Mouse (Mus musculus) midbrain, embryonic 12.5 days (tissue): ENCODE results near the gene Gm1673. TPM values are rescaled to one million over a fixed set of nuclear protein-coding genes. Genes with fewer than 3 reads are reported as not detected.
A peak's percentile ranks its signal among the peaks of the same experiment; 100 is the strongest.

Experiments
- ATAC-seq: fragments of 200-750 bp; cut with Nextera tagmentation; 2 replicates; pipeline ENCODE4 v1.8.0; 2017; ENCODE audit warnings: low read depth, moderate TSS enrichment, moderate library complexity; ENCODE audit not compliant: low FRiP score
- H3K27ac ChIP-seq: fragments of 300-500 bp; sonication (generic); replicated peaks from 2 replicates; pipeline ENCODE4 v1.5.1; 2016; ENCODE audit warnings: mild to moderate bottlenecking
- H3K27me3 ChIP-seq: fragments of 300-500 bp; sonication (generic); 2 replicates; pipeline ENCODE4 v1.6.1; 2016; ENCODE audit warnings: mild to moderate bottlenecking
- H3K36me3 ChIP-seq: fragments of 300-500 bp; sonication (generic); 2 replicates; pipeline ENCODE4 v1.6.1; 2016
- H3K4me1 ChIP-seq: fragments of 300-500 bp; sonication (generic); 2 replicates; pipeline ENCODE4 v1.6.1; 2016
- H3K4me2 ChIP-seq: fragments of 300-500 bp; sonication (generic); replicated peaks from 2 replicates; pipeline ENCODE4 v1.6.1; 2016; ENCODE audit warnings: mild to moderate bottlenecking, moderate library complexity
- H3K4me3 ChIP-seq: fragments of 300-500 bp; sonication (generic); 2 replicates; pipeline ENCODE4 v1.5.1; 2016; ENCODE audit warnings: mild to moderate bottlenecking
- H3K9ac ChIP-seq: fragments of 300-500 bp; sonication (generic); replicated peaks from 2 replicates; pipeline ENCODE4 v1.6.1; 2016; ENCODE audit warnings: mild to moderate bottlenecking, moderate library complexity
- H3K9me3 ChIP-seq: fragments of 300-500 bp; sonication (generic); 2 replicates; pipeline ENCODE4 v1.6.1; 2016; ENCODE audit warnings: mild to moderate bottlenecking
- WGBS: fragments of 180-500 bp; shearing (Covaris S2); methylation state at CpG from one replicate; pipeline ENCODE4 v1.1.7; 2016; 5-methylcytosine and 5-hydroxymethylcytosine counted together
- polyA plus RNA-seq: library from polyadenylated mRNA; unstranded; fragments of >200 nt; fragmentation: Nextera tagmentation; extraction: Ambion mirVana; gene quantifications from 2 replicates; pipeline ENCODE4 v1.2.1, GENCODE M21; 2016

The Gm1673 gene
- polyA plus RNA-seq, 1 experiment from 2014 or later = 400 TPM

DNA sequence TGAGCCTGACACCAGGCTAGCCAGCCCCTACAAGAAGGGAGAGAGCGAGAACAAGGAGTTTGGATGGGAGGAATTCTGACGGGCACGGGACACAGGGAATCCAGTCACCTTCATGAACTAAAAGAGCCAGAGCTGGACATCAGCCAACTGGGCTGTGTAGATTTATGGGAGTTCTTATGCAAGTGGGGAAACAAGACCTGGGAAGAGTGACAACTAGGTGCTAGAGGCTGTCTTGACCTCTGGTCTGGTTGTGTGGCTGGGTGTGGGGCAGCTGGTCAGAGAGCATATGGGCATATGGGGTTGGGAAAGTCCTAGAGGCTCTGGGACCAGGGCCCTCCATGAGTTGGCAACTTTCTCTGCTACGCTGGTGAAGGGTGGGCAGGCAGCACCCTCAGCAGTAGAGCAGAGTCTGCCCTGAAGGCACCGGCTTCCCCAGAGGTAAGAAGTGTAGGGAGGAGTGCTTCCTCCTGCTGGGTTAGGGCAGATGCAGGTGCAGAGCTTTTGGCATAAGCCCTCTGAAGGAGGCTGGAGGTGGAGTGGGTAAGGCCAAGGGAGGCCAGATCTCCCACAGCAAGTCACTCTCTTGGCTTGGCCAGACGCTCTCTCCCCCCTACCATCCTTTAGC, 16.3 kb downstream of the Gm1673 start:
- no peak for ATAC-seq
- Histone ChIP-seq H3K27ac (no peak overlapping the region), H3K4me1 (peaks cover 34% of the 10 kb centered on the region), H3K9ac (no peak overlapping the region), H3K9me3 (no peaks in the 10 kb centered on the region), H3K27me3 (peaks cover 24% of the 10 kb centered on the region), H3K4me3 (no peak overlapping the region), H3K4me2 (0 out of 2 replicates have a peak overlapping the region, but pooled peaks have one; percentile 1), H3K36me3 (peaks cover 17% of the 10 kb centered on the region)
- WGBS = 90% methylated on average over 6 of the region's 6 CpGs

DNA sequence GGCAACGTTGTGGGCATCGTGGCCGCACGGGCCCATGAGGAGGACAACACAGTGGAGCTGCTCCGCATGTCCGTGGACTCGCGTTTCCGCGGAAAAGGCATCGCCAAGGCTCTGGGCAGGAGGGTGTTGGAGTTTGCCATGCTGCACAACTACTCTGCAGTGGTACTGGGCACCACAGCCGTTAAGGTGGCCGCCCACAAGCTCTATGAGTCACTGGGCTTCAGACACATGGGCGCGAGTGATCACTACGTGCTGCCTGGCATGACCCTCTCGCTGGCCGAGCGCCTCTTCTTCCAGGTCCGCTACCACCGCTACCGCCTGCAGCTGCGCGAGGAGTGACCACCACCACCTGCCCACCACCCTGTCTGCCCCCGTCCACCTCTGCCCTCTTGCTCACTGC, 17.6 kb downstream of the Gm1673 start:
- ATAC-seq = no peak
- H3K27ac ChIP-seq = no peak overlapping the region
- peaks cover 28% of the 10 kb centered on the region for H3K4me1 ChIP-seq
- peaks cover 17% of the 10 kb centered on the region for H3K27me3 ChIP-seq
- no peak overlapping the region for H3K4me2 ChIP-seq
- 97% methylated on average over 25 of the region's 25 CpGs for WGBS
- no peaks in the 10 kb centered on the region for H3K9me3 ChIP-seq
- no peak overlapping the region for H3K4me3 ChIP-seq
- H3K36me3 ChIP-seq = peaks cover 17% of the 10 kb centered on the region
- no peak overlapping the region for H3K9ac ChIP-seq

DNA sequence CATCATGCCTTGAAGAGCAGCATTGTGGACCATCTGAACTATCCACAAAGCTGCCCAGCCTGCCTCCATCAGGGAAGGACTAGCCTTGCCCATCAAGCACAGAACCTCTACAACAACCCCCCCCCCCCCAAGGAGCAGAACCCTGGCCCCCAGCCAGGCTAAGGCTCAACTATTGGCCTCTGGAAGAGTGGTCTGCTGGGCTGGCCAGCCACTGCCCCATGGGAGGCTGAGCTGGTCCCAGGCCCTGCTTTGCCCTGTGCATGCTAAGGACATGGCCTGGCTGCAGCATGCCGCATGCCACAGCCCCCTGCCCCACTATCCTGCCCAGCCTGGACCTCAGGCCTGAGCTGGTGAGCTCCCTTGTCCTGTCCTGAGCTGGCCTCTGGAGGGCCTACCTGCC, 18.2 kb downstream of the Gm1673 start:
- H3K4me1 ChIP-seq = peaks cover 28% of the 10 kb centered on the region
- H3K4me3 ChIP-seq = no peak overlapping the region
- peaks cover 17% of the 10 kb centered on the region for H3K36me3 ChIP-seq
- no peak overlapping the region for H3K4me2 ChIP-seq
- no peaks in the 10 kb centered on the region for H3K9me3 ChIP-seq
- peaks cover 17% of the 10 kb centered on the region for H3K27me3 ChIP-seq
- H3K9ac ChIP-seq = no peak overlapping the region
- no peak for ATAC-seq
- WGBS = 100% methylated on average over 1 of the region's 1 CpGs
- no peak overlapping the region for H3K27ac ChIP-seq

DNA sequence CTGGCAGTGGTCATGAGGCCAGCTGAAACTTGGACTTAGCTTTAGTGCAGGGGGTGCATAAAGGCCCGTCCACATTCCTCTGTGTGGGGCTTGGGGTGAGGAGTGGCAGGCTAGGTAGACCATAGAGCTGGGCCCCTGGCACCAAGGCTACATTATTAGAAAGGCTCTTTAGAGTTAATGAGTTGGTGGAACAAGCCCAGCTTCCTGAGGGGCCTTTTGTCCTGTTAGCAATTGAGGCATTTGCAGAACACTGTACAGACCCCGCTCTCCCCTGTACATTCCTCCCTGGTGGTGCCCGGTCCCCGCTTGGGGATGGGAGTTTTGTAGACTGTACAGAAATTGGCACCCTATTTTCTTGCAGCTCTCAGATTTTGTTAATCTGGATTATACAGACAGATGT, 19.4 kb downstream of the Gm1673 start:
- Histone ChIP-seq H3K4me3 (no peak overlapping the region), H3K4me1 (peaks cover 22% of the 10 kb centered on the region), H3K9ac (no peak overlapping the region), H3K27me3 (peaks cover 10% of the 10 kb centered on the region), H3K27ac (no peak overlapping the region), H3K9me3 (no peaks in the 10 kb centered on the region), H3K4me2 (no peak overlapping the region), H3K36me3 (peaks cover 17% of the 10 kb centered on the region)
- 88% methylated on average over 4 of the region's 4 CpGs for WGBS
- ATAC-seq = no peak

DNA sequence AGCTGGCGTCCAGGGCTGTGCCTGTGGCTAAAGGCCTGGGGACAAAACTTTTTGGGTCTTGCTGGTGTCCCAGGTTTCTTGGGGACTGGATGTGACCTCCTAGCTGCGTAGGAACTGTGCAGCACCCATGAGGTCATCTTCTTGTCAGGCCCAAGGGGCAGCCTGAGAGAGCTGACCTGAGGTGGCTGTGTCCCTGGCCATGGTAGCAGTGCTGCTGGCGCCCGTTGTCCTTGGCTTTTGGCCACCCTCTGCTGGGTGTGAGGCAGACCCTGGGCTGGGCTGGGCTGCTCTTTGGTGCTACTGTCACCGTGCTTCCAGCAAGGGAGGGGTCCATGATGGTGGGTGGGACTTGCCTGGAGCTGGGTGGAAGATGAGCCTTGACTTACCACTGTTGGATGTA, 21.4 kb downstream of the Gm1673 start:
- no peak for ATAC-seq
- Histone ChIP-seq H3K27me3 (no peaks in the 10 kb centered on the region), H3K4me2 (no peak overlapping the region), H3K27ac (no peak overlapping the region), H3K4me3 (no peak overlapping the region), H3K9ac (no peak overlapping the region), H3K4me1 (peaks cover 2% of the 10 kb centered on the region; the same call in 1 of the 2 replicates), H3K36me3 (peaks cover 17% of the 10 kb centered on the region), H3K9me3 (no peaks in the 10 kb centered on the region)
- WGBS = 80% methylated on average over 5 of the region's 5 CpGs

DNA sequence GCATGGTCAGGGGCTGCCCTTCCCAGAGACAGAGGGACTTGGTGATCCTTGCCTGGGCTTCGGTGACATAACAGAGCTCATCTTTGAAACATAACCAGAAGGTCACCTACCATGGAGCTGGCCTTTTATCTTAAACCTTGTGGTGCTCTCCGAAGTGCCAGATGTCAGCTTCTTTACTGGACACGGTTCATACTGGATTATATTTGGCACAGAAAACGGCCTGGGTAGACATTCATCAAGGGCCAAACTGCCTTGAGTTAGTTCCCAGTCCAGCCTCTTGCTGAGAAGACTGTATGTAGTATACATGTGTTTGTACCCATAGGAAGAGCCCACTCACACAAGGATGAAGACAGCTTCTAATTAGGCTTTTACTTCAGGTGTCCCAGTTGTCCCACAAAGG, 23.6 kb downstream of the Gm1673 start:
- no peak for ATAC-seq
- Histone ChIP-seq H3K4me1 (no peaks in the 10 kb centered on the region), H3K27me3 (no peaks in the 10 kb centered on the region), H3K4me2 (no peak overlapping the region), H3K4me3 (no peak overlapping the region), H3K27ac (no peak overlapping the region), H3K36me3 (peaks cover 3% of the 10 kb centered on the region), H3K9me3 (no peaks in the 10 kb centered on the region), H3K9ac (no peak overlapping the region)
- WGBS = 86% methylated on average over 4 of the region's 4 CpGs

DNA sequence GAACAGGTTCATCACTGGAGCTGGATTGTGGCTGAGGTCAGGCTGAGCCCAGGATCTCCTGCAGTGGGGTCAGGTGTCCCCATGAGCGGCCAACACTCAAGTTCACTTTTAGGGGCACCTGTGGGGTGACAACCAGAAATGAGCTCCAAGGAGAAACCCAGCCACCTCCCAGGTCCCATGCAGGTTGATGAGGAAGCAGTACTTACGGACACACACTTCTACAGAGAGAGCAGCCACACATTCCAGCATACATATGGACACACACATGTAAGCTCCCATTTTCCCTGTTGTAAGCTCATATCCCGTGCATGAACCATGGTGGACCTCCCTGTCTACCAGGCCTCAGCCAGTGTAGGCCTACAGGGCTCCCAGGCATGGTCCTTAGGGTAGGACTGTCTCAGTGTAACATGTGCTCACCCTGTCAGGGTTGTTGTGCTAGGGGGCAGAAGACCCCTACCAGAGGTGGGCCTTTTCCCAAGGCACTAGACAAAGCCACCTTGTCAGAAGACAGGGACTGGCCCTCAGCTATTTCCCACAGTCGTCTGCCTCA, 24.2 kb downstream of the Gm1673 start:
- H3K27me3 ChIP-seq = no peaks in the 10 kb centered on the region
- no peak overlapping the region for H3K9ac ChIP-seq
- no peaks in the 10 kb centered on the region for H3K9me3 ChIP-seq
- no peak overlapping the region for H3K27ac ChIP-seq
- no peak for ATAC-seq
- 87% methylated on average over 4 of the region's 4 CpGs for WGBS
- H3K36me3 ChIP-seq = no peaks in the 10 kb centered on the region
- H3K4me3 ChIP-seq = no peak overlapping the region
- no peak overlapping the region for H3K4me2 ChIP-seq
- H3K4me1 ChIP-seq = no peaks in the 10 kb centered on the region

DNA sequence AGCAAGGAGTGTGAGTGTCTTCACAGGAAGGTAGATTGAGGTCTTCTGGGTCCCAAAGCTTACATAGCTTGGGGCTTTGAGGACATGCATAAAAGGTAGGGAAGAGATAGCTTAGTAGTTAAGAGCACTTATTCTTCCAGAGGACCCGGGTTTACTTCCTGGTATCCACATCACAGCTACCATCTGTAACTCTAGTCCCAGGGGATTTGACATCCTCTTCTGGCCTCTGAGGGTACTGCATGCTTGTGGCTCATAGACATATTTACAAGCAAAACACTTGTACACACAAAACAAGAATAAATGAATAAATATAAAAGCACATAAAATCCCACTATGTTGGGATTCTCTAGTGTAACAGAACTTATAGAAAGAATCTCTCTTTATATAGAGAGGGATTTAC, 31.4 kb downstream of the Gm1673 start:
- H3K9me3 ChIP-seq = no peaks in the 10 kb centered on the region
- no peak overlapping the region for H3K27ac ChIP-seq
- H3K4me3 ChIP-seq = no peak overlapping the region
- H3K27me3 ChIP-seq = no peaks in the 10 kb centered on the region
- ATAC-seq = no peak
- no peak overlapping the region for H3K9ac ChIP-seq
- WGBS = 73% methylated on average over 1 of the region's 1 CpGs
- no peak overlapping the region for H3K4me2 ChIP-seq
- no peaks in the 10 kb centered on the region for H3K4me1 ChIP-seq
- H3K36me3 ChIP-seq = no peaks in the 10 kb centered on the region

DNA sequence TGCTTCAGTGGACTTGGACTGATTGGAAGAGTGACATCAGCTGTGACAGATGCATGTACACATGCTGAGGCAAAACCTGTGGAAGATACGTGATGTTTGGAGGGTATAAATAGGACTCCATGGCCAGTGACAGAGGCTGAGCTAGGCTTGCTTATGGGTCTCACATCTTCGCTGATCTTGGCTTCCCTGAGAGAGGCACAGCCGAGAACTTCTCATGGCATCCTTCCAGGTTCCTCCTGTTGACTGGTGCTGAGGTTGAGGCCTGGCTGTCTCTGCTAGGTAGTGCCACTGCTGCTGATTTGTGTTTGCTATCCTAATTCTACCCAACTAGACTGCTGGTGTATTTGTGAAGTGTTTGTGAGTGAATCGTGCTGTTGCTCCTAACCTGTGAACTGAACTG, 35.7 kb downstream of the Gm1673 start:
- Histone ChIP-seq H3K4me2 (no peak overlapping the region), H3K4me3 (no peak overlapping the region)
- 85% methylated on average over 4 of the region's 4 CpGs for WGBS

DNA sequence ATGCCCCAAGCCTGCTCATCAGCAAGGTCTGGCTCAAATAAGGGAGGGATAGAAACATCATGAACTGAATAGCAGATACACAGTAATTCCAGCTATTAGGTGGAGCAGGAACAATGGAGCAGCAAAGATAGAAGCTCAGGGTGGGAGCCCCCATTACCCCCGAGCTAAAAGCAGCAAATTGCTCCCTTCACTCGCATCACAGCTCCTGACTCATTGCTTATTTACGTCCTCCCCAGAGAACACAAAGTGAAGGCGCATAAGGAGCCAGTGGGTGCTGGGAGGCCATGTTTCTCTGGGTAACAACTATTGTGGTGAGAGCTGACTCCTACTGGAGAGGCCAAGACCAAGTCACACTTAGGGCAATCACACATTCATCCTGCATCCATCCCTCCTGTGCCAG, 46.9 kb downstream of the Gm1673 start:
- 79% methylated on average over 4 of the region's 4 CpGs for WGBS
- Histone ChIP-seq H3K27ac (no peak overlapping the region), H3K4me1 (peaks cover 2% of the 10 kb centered on the region; the same call in 1 of the 2 replicates), H3K9me3 (no peaks in the 10 kb centered on the region), H3K4me2 (no peak overlapping the region), H3K27me3 (no peaks in the 10 kb centered on the region), H3K36me3 (no peaks in the 10 kb centered on the region), H3K4me3 (no peak overlapping the region), H3K9ac (no peak overlapping the region)
- ATAC-seq = no peak

More for the DNA sequence above, 35.7 kb downstream of the Gm1673 start:
- Histone ChIP-seq H3K27ac (no peak overlapping the region), H3K4me1 (no peaks in the 10 kb centered on the region), H3K36me3 (no peaks in the 10 kb centered on the region), H3K9me3 (no peaks in the 10 kb centered on the region), H3K9ac (no peak overlapping the region), H3K27me3 (no peaks in the 10 kb centered on the region)
- no peak for ATAC-seq

DNA sequence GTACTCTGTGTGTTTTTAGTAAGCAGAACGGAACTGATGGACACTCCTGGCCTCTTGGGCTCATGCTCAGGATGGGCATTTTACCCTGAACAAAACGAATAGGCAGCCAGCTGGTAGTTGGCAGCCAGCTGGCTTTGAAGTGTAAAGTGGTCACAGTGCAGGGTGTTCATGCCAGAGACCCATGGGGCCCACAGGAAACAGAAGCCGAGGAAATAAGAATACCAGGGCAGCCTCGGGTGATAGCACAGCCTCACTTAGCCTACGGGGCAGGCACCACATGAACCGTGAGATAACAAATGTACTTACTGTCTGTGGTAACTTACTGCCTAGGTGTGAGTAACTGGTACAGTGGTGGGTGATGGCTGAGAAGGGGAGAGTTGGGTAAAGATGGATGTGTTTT, 47.8 kb downstream of the Gm1673 start:
- H3K4me1 ChIP-seq = peaks cover 2% of the 10 kb centered on the region; the same call in 1 of the 2 replicates
- WGBS = 83% methylated on average over 6 of the region's 6 CpGs
- ATAC-seq = no peak
- H3K4me2 ChIP-seq = no peak overlapping the region
- no peak overlapping the region for H3K4me3 ChIP-seq
- H3K9ac ChIP-seq = no peak overlapping the region
- H3K27me3 ChIP-seq = no peaks in the 10 kb centered on the region
- H3K36me3 ChIP-seq = no peaks in the 10 kb centered on the region
- H3K27ac ChIP-seq = no peak overlapping the region
- no peaks in the 10 kb centered on the region for H3K9me3 ChIP-seq

DNA sequence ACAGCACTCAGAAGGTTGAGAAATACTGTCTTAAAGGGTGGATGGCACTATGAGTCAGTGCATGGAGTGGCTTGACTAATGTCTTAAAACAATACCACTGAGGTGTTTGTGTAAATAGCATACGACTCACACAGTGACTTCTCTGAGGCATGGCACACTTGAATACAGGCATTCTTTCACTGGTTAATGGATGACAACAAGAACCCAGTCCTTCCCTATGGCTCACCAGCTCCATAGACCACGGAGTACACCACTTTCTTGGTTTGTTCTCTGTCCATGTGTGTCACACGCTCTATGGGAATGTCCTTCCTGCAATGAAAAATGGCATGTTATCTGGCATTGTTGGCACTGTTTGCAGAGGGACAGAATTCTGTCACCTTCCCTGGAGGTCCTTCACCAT, 49.3 kb downstream of the Gm1673 start:
- Histone ChIP-seq H3K9ac (no peak overlapping the region), H3K36me3 (no peaks in the 10 kb centered on the region), H3K4me2 (no peak overlapping the region), H3K4me1 (peaks cover 2% of the 10 kb centered on the region; the same call in 1 of the 2 replicates), H3K27me3 (no peaks in the 10 kb centered on the region), H3K27ac (no peak overlapping the region), H3K4me3 (no peak overlapping the region), H3K9me3 (no peaks in the 10 kb centered on the region)
- 76% methylated on average over 3 of the region's 3 CpGs for WGBS
- no peak for ATAC-seq
